Mouse (Mus musculus) neural tube, embryonic 11.5 days (tissue): Measurements from ENCODE around the gene Fbxw11. TPM values are rescaled to one million over a fixed set of nuclear protein-coding genes. Genes with fewer than 3 reads are reported as not detected.

ENCODE experiments used
- ATAC-seq: fragments of 200-750 bp; cut with Nextera tagmentation; 2 replicates; pipeline ENCODE4 v1.8.0; 2017; ENCODE audit warnings: moderate number of reproducible peaks, mild to moderate bottlenecking, moderate TSS enrichment, moderate library complexity; ENCODE audit not compliant: insufficient read depth, low FRiP score, low TSS enrichment
- DNase-seq: peaks from one replicate; pipeline ENCODE4 v3.0.0-alpha.2; 2015; ENCODE audit warnings: low spot score
- H3K27ac ChIP-seq: fragments of 300-500 bp; sonication (generic); 2 replicates; pipeline ENCODE4 v1.5.1; 2014; ENCODE audit warnings: low read depth, mild to moderate bottlenecking, low read length
- H3K27me3 ChIP-seq: fragments of 300-500 bp; sonication (generic); 2 replicates; pipeline ENCODE4 v1.6.1; 2014; ENCODE audit warnings: mild to moderate bottlenecking, low read length, mixed read lengths; ENCODE audit not compliant: control insufficient read depth, insufficient read depth
- H3K36me3 ChIP-seq: fragments of 300-500 bp; sonication (generic); 2 replicates; pipeline ENCODE4 v1.6.1; 2014; ENCODE audit warnings: mild to moderate bottlenecking, low read length, moderate library complexity, mixed read lengths; ENCODE audit not compliant: control insufficient read depth, insufficient read depth
- H3K4me1 ChIP-seq: fragments of 300-500 bp; sonication (generic); 2 replicates; pipeline ENCODE4 v1.6.1; 2014; ENCODE audit warnings: low read length, mixed read lengths; ENCODE audit not compliant: control insufficient read depth, insufficient read depth
- H3K4me2 ChIP-seq: fragments of 300-500 bp; sonication (generic); 2 replicates; pipeline ENCODE4 v1.6.1; 2014; ENCODE audit warnings: low read depth, mild to moderate bottlenecking, moderate library complexity
- H3K4me3 ChIP-seq: fragments of 300-500 bp; sonication (generic); 2 replicates; pipeline ENCODE4 v1.5.1; 2014; ENCODE audit warnings: low read depth, low read length
- H3K9ac ChIP-seq: fragments of 300-500 bp; sonication (generic); 2 replicates; pipeline ENCODE4 v1.6.1; 2014; ENCODE audit warnings: mild to moderate bottlenecking, low read length
- H3K9me3 ChIP-seq: fragments of 300-500 bp; sonication (generic); 2 replicates; pipeline ENCODE4 v1.6.1; 2016; ENCODE audit warnings: low read length; ENCODE audit not compliant: control insufficient read depth
- WGBS: fragments of 180-500 bp; shearing (Covaris S2); extraction: QIAGEN DNeasy Blood & Tissue Kit; methylation state at CpG from one replicate; pipeline ENCODE4 v1.1.7; 2014; 5-methylcytosine and 5-hydroxymethylcytosine counted together
- polyA plus RNA-seq: library from polyadenylated mRNA; unstranded; fragments of >200 nt; fragmentation: Nextera tagmentation; extraction: Ambion mirVana; gene quantifications from 2 replicates; pipeline ENCODE4 v1.2.1, GENCODE M21; 2014

Gene Fbxw11
- polyA plus RNA-seq: 102 and 116 TPM in 2 replicates

GRCm38 (mm10) chr11:32642249-32642876 is at the start of gene Fbxw11:
Fbxw11 (plus strand) TSS chr11:32642724.
- H3K27ac ChIP-seq: peak within 1 kb of the TSS; percentile 96
- H3K9me3 ChIP-seq: no peaks in the 10 kb centered on the region
- peak within 1 kb of the TSS; percentile 98 for H3K4me3 ChIP-seq
- WGBS: under 1% methylated on average over 59 of the region's 64 CpGs
- no peaks in the 10 kb centered on the region for H3K27me3 ChIP-seq
- peak within 1 kb of the TSS; percentile 97 for H3K9ac ChIP-seq
- H3K36me3 ChIP-seq: no peaks in the 10 kb centered on the region
- H3K4me1 ChIP-seq: peaks cover 10% of the 10 kb centered on the region
- H3K4me2 ChIP-seq: peak within 1 kb of the TSS; percentile 89
- ATAC-seq (peak; percentile 91), DNase-seq (peak; percentile 96)

- Histone ChIP-seq H3K4me2 (no peak overlapping the region), H3K36me3 (no peaks in the 10 kb centered on the region), H3K9me3 (no peaks in the 10 kb centered on the region), H3K27me3 (no peaks in the 10 kb centered on the region), H3K4me1 (no peaks in the 10 kb centered on the region), H3K4me3 (no peak overlapping the region), H3K27ac (no peak overlapping the region), H3K9ac (no peak overlapping the region)
- no peak for ATAC-seq
- 87% methylated on average over 7 of the region's 7 CpGs for WGBS
- no peak for DNase-seq
These were observed 49.4 kb upstream of the Fbxw11 start for GRCm38 (mm10) chr11:32593081-32593480.

DNA sequence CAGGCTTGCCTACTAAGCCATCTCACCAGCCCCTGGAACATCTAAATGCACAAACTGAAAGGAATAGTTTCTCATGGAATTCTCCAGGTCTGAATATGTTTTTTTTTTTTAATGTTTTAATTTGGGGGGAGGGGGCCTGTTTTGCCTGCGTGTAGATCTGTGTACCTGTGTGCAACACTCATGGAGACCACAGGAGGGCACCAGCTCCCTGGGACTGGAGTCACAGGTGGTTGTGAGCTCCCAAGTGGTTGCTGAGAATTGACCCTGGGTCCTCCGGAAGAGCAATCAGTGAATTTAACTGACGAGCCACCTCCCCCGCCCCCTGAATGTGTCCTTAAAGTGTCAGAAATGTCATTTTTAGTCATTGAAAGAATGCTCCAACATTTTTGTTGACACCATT is 48.4 kb upstream of the Fbxw11 start:
- ATAC-seq (no peak), DNase-seq (no peak)
- no peak overlapping the region for H3K27ac ChIP-seq
- 85% methylated on average over 4 of the region's 4 CpGs for WGBS
- H3K4me3 ChIP-seq: no peak overlapping the region
- no peaks in the 10 kb centered on the region for H3K36me3 ChIP-seq
- no peak overlapping the region for H3K4me2 ChIP-seq
- no peaks in the 10 kb centered on the region for H3K27me3 ChIP-seq
- H3K4me1 ChIP-seq: no peaks in the 10 kb centered on the region
- H3K9me3 ChIP-seq: no peaks in the 10 kb centered on the region
- H3K9ac ChIP-seq: no peak overlapping the region

GRCm38 (mm10) chr11:32600371-32600770 is 42.2 kb upstream of the Fbxw11 start:
- H3K36me3 ChIP-seq: no peaks in the 10 kb centered on the region
- no peaks in the 10 kb centered on the region for H3K27me3 ChIP-seq
- H3K4me3 ChIP-seq: no peak overlapping the region
- no peaks in the 10 kb centered on the region for H3K4me1 ChIP-seq
- H3K9ac ChIP-seq: no peak overlapping the region
- 91% methylated on average over 6 of the region's 6 CpGs for WGBS
- no peak overlapping the region for H3K27ac ChIP-seq
- no peak for DNase-seq
- ATAC-seq: no peak
- H3K4me2 ChIP-seq: no peak overlapping the region
- no peaks in the 10 kb centered on the region for H3K9me3 ChIP-seq

DNA sequence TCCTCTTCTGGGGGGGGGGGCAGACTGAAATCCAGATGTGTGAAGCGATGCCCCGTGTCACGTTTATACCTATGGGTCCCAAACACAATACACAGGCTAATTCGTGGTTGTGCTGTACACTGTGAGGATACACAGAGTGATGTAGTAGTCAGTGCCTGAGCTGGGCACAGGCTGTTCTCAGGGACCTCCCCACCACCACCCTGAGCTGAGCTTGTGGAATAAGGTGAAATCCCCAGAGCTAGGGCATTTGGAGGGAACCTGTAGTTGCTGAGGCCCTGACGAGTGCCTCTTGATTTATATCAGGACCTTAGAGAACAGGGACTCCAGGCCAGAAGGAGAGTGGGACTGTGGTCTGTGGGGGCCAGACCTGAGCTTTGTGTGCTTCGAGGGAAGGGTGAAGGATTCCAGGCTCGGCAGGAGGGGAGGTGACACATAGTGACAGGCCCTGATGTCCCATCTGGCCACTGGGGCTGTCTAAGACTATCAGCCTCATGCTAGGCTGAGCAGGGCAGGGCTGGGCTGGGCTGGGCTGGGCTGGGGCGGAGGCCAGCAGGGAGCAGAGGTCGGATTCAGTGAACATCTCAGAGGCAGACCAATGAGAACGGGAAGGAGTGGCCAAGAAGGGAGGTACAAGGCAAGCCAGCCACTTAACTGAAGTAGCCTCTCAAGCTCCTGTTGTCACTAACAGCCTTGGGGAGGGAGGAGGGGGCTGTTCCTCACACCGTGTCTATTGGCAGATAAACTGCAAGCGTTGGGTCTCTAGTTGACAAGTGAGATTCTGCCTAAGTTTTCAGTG is 40.8 kb upstream of the Fbxw11 start:
- H3K36me3 ChIP-seq: no peaks in the 10 kb centered on the region
- no peak overlapping the region for H3K4me3 ChIP-seq
- H3K4me1 ChIP-seq: no peaks in the 10 kb centered on the region
- no peak overlapping the region for H3K27ac ChIP-seq
- H3K4me2 ChIP-seq: no peak overlapping the region
- 39% methylated on average over 12 of the region's 12 CpGs for whole genome bisulfite sequencing
- H3K9ac ChIP-seq: no peak overlapping the region
- no peaks in the 10 kb centered on the region for H3K27me3 ChIP-seq
- ATAC-seq (no peak), DNase-seq (no peak)
- H3K9me3 ChIP-seq: no peaks in the 10 kb centered on the region

DNA sequence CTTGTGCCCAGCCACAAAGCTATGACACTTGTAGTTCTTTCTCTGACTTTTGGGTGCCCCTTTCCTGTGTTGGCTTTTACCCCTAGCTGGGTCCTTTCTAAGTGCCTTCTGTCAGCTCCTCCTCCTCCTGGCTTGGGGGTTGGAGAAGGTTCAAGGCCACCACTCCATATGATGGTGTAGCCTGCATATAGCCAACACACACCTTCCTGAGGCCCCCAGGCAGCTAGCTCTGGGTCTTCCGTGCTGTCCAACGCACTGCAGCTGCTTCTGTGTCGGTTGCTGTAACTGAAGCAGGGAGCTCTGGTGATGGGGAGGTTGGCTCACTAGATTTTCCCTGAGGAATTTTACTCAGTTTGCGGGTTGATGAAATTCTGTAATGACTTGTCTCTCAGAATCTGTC is 37.9 kb upstream of the Fbxw11 start:
- no peaks in the 10 kb centered on the region for H3K9me3 ChIP-seq
- no peak overlapping the region for H3K4me3 ChIP-seq
- H3K27me3 ChIP-seq: no peaks in the 10 kb centered on the region
- WGBS: 76% methylated on average over 4 of the region's 4 CpGs
- H3K9ac ChIP-seq: no peak overlapping the region
- no peaks in the 10 kb centered on the region for H3K36me3 ChIP-seq
- no peak overlapping the region for H3K27ac ChIP-seq
- no peak overlapping the region for H3K4me2 ChIP-seq
- H3K4me1 ChIP-seq: no peaks in the 10 kb centered on the region
- no peak for ATAC-seq
- no peak for DNase-seq

DNA sequence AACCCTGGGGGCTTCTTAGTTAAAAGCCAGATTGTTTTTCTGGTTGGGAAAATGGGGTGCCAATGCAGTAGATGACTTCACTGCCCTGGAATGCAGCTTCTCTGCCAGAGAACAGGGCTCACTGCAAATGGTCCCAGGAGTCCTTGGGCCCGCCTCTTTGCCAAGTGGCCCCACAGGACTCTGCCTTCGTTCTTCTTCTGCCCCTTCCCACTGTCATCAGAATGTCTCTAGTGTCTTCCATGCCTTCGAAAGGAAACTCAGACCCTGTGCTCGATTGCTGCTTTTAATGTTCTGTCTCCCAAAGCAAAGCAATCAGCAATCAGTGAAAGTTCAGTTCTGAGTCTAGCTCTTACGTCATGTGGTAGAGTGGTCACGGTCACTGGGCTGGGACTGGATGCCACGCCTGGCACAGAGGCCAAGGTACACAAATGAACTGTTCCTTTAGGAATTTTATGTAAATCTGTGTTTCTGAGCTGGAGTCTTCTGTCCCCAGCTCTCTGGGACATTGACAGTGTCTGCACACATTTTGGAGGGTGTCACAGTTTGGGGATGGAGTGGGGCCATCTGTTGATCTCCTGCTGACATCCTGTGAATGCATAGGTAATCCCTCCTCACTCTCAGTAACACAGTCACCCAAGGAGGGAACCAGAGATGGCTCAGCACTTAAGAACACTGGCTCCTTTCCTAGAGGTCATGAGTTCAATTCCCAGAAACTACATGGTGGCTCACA is 37.2 kb upstream of the Fbxw11 start:
- H3K9me3 ChIP-seq: no peaks in the 10 kb centered on the region
- DNase-seq (no peak), ATAC-seq (no peak)
- WGBS: 72% methylated on average over 7 of the region's 7 CpGs
- no peak overlapping the region for H3K27ac ChIP-seq
- no peaks in the 10 kb centered on the region for H3K27me3 ChIP-seq
- H3K36me3 ChIP-seq: no peaks in the 10 kb centered on the region
- no peaks in the 10 kb centered on the region for H3K4me1 ChIP-seq
- H3K9ac ChIP-seq: no peak overlapping the region
- H3K4me3 ChIP-seq: no peak overlapping the region
- no peak overlapping the region for H3K4me2 ChIP-seq

GRCm38 (mm10) chr11:32605907-32606306 is 36.6 kb upstream of the Fbxw11 start:
- 90% methylated on average over 3 of the region's 3 CpGs for WGBS
- no peak for DNase-seq

More at GRCm38 (mm10) chr11:32605907-32606306, 36.6 kb upstream of the Fbxw11 start:
- H3K4me3 ChIP-seq: no peak overlapping the region
- no peak overlapping the region for H3K4me2 ChIP-seq
- H3K27ac ChIP-seq: no peak overlapping the region
- no peaks in the 10 kb centered on the region for H3K4me1 ChIP-seq
- H3K9ac ChIP-seq: no peak overlapping the region
- no peak for ATAC-seq
- H3K27me3 ChIP-seq: no peaks in the 10 kb centered on the region
- no peaks in the 10 kb centered on the region for H3K36me3 ChIP-seq
- H3K9me3 ChIP-seq: no peaks in the 10 kb centered on the region
